1 mouse cellular context compared by ENCODE assay signal in the genomic region with DNA sequence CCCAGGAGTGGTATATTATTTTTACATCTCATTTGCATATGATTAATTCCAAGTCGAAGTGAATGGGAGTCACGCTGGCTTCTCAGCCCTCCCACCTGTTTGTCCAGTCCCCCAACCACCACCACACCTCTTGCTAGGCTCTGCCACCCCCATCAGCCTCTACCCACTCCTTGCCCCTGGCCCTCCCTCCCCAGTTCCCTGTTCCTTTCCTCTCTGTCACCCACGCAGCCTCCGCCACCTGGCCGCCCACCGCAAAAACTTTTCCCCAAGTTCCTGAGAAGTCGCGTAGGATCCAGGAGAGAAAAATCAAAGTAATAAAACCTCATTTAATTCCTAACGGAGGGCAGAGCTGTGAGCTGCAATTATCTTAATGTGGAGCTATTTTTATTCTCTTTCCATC.
TF ChIP-seq lines count a peak whose summit lies in the region.

No protein-coding gene starts in this region.

TF ChIP-seq in CH12.LX, 34 proteins besides CTCF, POLR2A, EP300 and RAD21:
- TF ChIP-seq NRF1 (IDR thresholded peaks at IDR 0.05; ENCODE audit: low read depth, low read length) (no peak), MYC (IDR thresholded peaks at IDR 0.05; ENCODE audit: low read depth, low read length) (no peak), ZNF384 (IDR thresholded peaks at IDR 0.05; ENCODE audit: low read depth, low read length) (no peak), ELF1 (IDR thresholded peaks at IDR 0.05; ENCODE audit: low read depth, low read length) (no peak), MAX (IDR thresholded peaks at IDR 0.05; ENCODE audit: low read length) (no peak), UBTF (IDR thresholded peaks at IDR 0.05; ENCODE audit: low read depth, low read length) (no peak), MEF2A (IDR thresholded peaks at IDR 0.05; ENCODE audit: borderline replicate concordance, low read depth, low read length) (no peak), GABPA (IDR thresholded peaks at IDR 0.05; ENCODE audit: insufficient replicate concordance, low read depth, low read length) (no peak), JUN (IDR thresholded peaks at IDR 0.05; ENCODE audit: insufficient read depth, low read depth, low read length) (no peak), SMC3 (IDR thresholded peaks at IDR 0.05; ENCODE audit: low read depth, low read length) (no peak), PAX5 (IDR thresholded peaks at IDR 0.05; ENCODE audit: low read length) (no peak), ETS1 (conservative IDR thresholded peaks at IDR 0.05; ENCODE audit: low read depth, low read length) (no peak), CHD1 (IDR thresholded peaks at IDR 0.05; ENCODE audit: low read depth, low read length) (no peak), KAT2A (IDR thresholded peaks at IDR 0.05; ENCODE audit: insufficient replicate concordance, low read length) (no peak), TCF12 (IDR thresholded peaks at IDR 0.05; ENCODE audit: low read depth, low read length) (no peak), ZKSCAN1 (IDR thresholded peaks at IDR 0.05; ENCODE audit: borderline replicate concordance, low read depth, low read length) (no peak)
